Mouse (Mus musculus): ENCODE measurements around the gene Cdc42bpg. TPM values are rescaled to one million over a fixed set of nuclear protein-coding genes. Genes with fewer than 3 reads are reported as not detected.

The Cdc42bpg gene
- polyA plus RNA-seq, 1 experiment = 6.9 TPM

GRCm38 (mm10) chr19:6363411-6364240 lies 57.4 kb downstream of the Cdc42bpg start, which contains the start of gene Sf1:
Gene Sf1, plus strand, starts transcription at chr19:6363690.
- H3K4me3 ChIP-seq (ENCODE audit: insufficient read depth, low read length) = peak within 1 kb of the TSS; percentile 65
- H3K27ac ChIP-seq (ENCODE audit: insufficient read depth, low read depth, low read length) = peak within 1 kb of the TSS; percentile 98
- H3K4me1 ChIP-seq (ENCODE audit: control insufficient read depth, insufficient read depth, low read length) = peaks cover 14% of the 10 kb centered on the region
- no peak for TF ChIP-seq POLR2A (IDR thresholded peaks at IDR 0.05; ENCODE audit: borderline replicate concordance, low read depth, low read length)
- no peak for TF ChIP-seq CTCF (IDR thresholded peaks at IDR 0.05; ENCODE audit: low read depth, low read length)

- no peak for TF ChIP-seq CTCF (IDR thresholded peaks at IDR 0.05; ENCODE audit: low read depth, low read length)
- H3K27ac ChIP-seq (ENCODE audit: insufficient read depth, low read depth, low read length) = peak overlapping the region; percentile 98
- H3K4me1 ChIP-seq (ENCODE audit: control insufficient read depth, insufficient read depth, low read length) = peaks cover 17% of the 10 kb centered on the region
- peak overlapping the region; percentile 65 for H3K4me3 ChIP-seq (ENCODE audit: insufficient read depth, low read length)
Measured at GRCm38 (mm10) chr19:6364317-6364725, 58.1 kb downstream of the Cdc42bpg start.

- H3K4me3 ChIP-seq (ENCODE audit: insufficient read depth, low read length) = peak overlapping the region; percentile 65
- TF ChIP-seq CTCF (IDR thresholded peaks at IDR 0.05; ENCODE audit: low read depth, low read length) (no peak), POLR2A (IDR thresholded peaks at IDR 0.05; ENCODE audit: borderline replicate concordance, low read depth, low read length) (no peak)
- H3K27ac ChIP-seq (ENCODE audit: insufficient read depth, low read depth, low read length) = peak overlapping the region; percentile 98
- H3K4me1 ChIP-seq (ENCODE audit: control insufficient read depth, insufficient read depth, low read length) = peaks cover 18% of the 10 kb centered on the region
Measured at GRCm38 (mm10) chr19:6364842-6365241, 58.6 kb downstream of the Cdc42bpg start.

GRCm38 (mm10) chr19:6370175-6370574 lies 63.9 kb downstream of the Cdc42bpg start:
- Histone ChIP-seq H3K27ac (ENCODE audit: insufficient read depth, low read depth, low read length) (peak overlapping the region; percentile 18; the same call in 1 of the 2 replicates), H3K4me1 (ENCODE audit: control insufficient read depth, insufficient read depth, low read length) (peaks cover 21% of the 10 kb centered on the region), H3K4me3 (ENCODE audit: insufficient read depth, low read length) (no peak overlapping the region)
- TF ChIP-seq CTCF (IDR thresholded peaks at IDR 0.05; ENCODE audit: low read depth, low read length) = no peak

- no peak overlapping the region for H3K4me3 ChIP-seq (ENCODE audit: insufficient read depth, low read length)
- TF ChIP-seq POLR2A (IDR thresholded peaks at IDR 0.05; ENCODE audit: borderline replicate concordance, low read depth, low read length) (no peak), CTCF (IDR thresholded peaks at IDR 0.05; ENCODE audit: low read depth, low read length) (no peak)
- H3K27ac ChIP-seq (ENCODE audit: insufficient read depth, low read depth, low read length) = no peak overlapping the region
- H3K4me1 ChIP-seq (ENCODE audit: control insufficient read depth, insufficient read depth, low read length) = peaks cover 15% of the 10 kb centered on the region
Measured at GRCm38 (mm10) chr19:6372433-6372832, 66.2 kb downstream of the Cdc42bpg start.

GRCm38 (mm10) chr19:6373539-6374400 lies 67.5 kb downstream of the Cdc42bpg start:
- Histone ChIP-seq H3K4me3 (ENCODE audit: insufficient read depth, low read length) (no peak overlapping the region), H3K27ac (ENCODE audit: insufficient read depth, low read depth, low read length) (no peak overlapping the region), H3K4me1 (ENCODE audit: control insufficient read depth, insufficient read depth, low read length) (peaks cover 7% of the 10 kb centered on the region)
- TF ChIP-seq POLR2A (IDR thresholded peaks at IDR 0.05; ENCODE audit: borderline replicate concordance, low read depth, low read length) (no peak), CTCF (IDR thresholded peaks at IDR 0.05; ENCODE audit: low read depth, low read length) (peak; percentile 96)

GRCm38 (mm10) chr19:6374571-6374970 lies 68.3 kb downstream of the Cdc42bpg start:
- no peak for TF ChIP-seq POLR2A (IDR thresholded peaks at IDR 0.05; ENCODE audit: borderline replicate concordance, low read depth, low read length)
- no peak for TF ChIP-seq CTCF (IDR thresholded peaks at IDR 0.05; ENCODE audit: low read depth, low read length)
- H3K27ac ChIP-seq (ENCODE audit: insufficient read depth, low read depth, low read length) = no peak overlapping the region
- H3K4me3 ChIP-seq (ENCODE audit: insufficient read depth, low read length) = no peak overlapping the region
- H3K4me1 ChIP-seq (ENCODE audit: control insufficient read depth, insufficient read depth, low read length) = peaks cover 6% of the 10 kb centered on the region

Other genes starting within 250 kb of the Cdc42bpg start
- gene Mrpl49, start 248.7 kb upstream of the Cdc42bpg start, polyA plus RNA-seq (2012; ENCODE audit: insufficient read depth, insufficient read length, missing spikeins) = 24.5 and 25.9 TPM in 2 replicates
- 1,783 and 2,337 TPM in 2 replicates for gene Fau, start 248.6 kb upstream of the Cdc42bpg start, polyA plus RNA-seq (2012; ENCODE audit: insufficient read depth, insufficient read length, missing spikeins)
- gene Znhit2, start 245.3 kb upstream of the Cdc42bpg start, polyA plus RNA-seq (2012; ENCODE audit: insufficient read depth, insufficient read length, missing spikeins) = 12.8 and 16.4 TPM in 2 replicates
- gene Tm7sf2, start 238.1 kb upstream of the Cdc42bpg start, polyA plus RNA-seq (2012; ENCODE audit: insufficient read depth, insufficient read length, missing spikeins) = 8.1 and 13.7 TPM in 2 replicates
- 83.7 and 99.9 TPM in 2 replicates for gene Vps51, start 229.2 kb upstream of the Cdc42bpg start, polyA plus RNA-seq (2012; ENCODE audit: insufficient read depth, insufficient read length, missing spikeins)
- gene Tmem262, start 226.4 kb upstream of the Cdc42bpg start, polyA plus RNA-seq (2012; ENCODE audit: insufficient read depth, insufficient read length, missing spikeins) = not detected in 2 replicates
- 2.0 TPM in 1 of 2 replicates, not detected in the other for gene Gm28374, start 224.2 kb upstream of the Cdc42bpg start, polyA plus RNA-seq (2012; ENCODE audit: insufficient read depth, insufficient read length, missing spikeins)
- 38.9 and 40.5 TPM in 2 replicates for gene Zfpl1, start 221.5 kb upstream of the Cdc42bpg start, polyA plus RNA-seq (2012; ENCODE audit: insufficient read depth, insufficient read length, missing spikeins)
- 13.1 and 13.6 TPM in 2 replicates for gene Cdca5, start 221.5 kb upstream of the Cdc42bpg start, polyA plus RNA-seq (2012; ENCODE audit: insufficient read depth, insufficient read length, missing spikeins)
- gene AC131692.1, start 212.0 kb upstream of the Cdc42bpg start, polyA plus RNA-seq (2012; ENCODE audit: insufficient read depth, insufficient read length, missing spikeins) = 1.2 TPM in 1 of 2 replicates, not detected in the other
- gene Naaladl1, start 200.7 kb upstream of the Cdc42bpg start, polyA plus RNA-seq (2012; ENCODE audit: insufficient read depth, insufficient read length, missing spikeins) = 0.53 and 0.80 TPM in 2 replicates
- gene Sac3d1, start 187.8 kb upstream of the Cdc42bpg start, polyA plus RNA-seq (2012; ENCODE audit: insufficient read depth, insufficient read length, missing spikeins) = 5.6 and 6.0 TPM in 2 replicates
- gene Snx15, start 178.2 kb upstream of the Cdc42bpg start, polyA plus RNA-seq (2012; ENCODE audit: insufficient read depth, insufficient read length, missing spikeins) = 26.0 and 32.8 TPM in 2 replicates
- gene Batf2, start 165.5 kb upstream of the Cdc42bpg start, polyA plus RNA-seq (2012; ENCODE audit: insufficient read depth, insufficient read length, missing spikeins) = 6.2 and 7.9 TPM in 2 replicates
- gene Arl2, start 164.9 kb upstream of the Cdc42bpg start, polyA plus RNA-seq (2012; ENCODE audit: insufficient read depth, insufficient read length, missing spikeins) = 31.0 and 33.7 TPM in 2 replicates
- gene Majin, start 122.1 kb upstream of the Cdc42bpg start, polyA plus RNA-seq (2012; ENCODE audit: insufficient read depth, insufficient read length, missing spikeins) = 0.35 TPM in 1 of 2 replicates, not detected in the other
- not detected in 2 replicates for gene Gpha2, start 80.1 kb upstream of the Cdc42bpg start, polyA plus RNA-seq (2012; ENCODE audit: insufficient read depth, insufficient read length, missing spikeins)
- 13.7 and 15.4 TPM in 2 replicates for gene Ppp2r5b, start 70.6 kb upstream of the Cdc42bpg start, polyA plus RNA-seq (2012; ENCODE audit: insufficient read depth, insufficient read length, missing spikeins)
- gene Atg2a, start 64.8 kb upstream of the Cdc42bpg start, polyA plus RNA-seq (2012; ENCODE audit: insufficient read depth, insufficient read length, missing spikeins) = 23.9 and 27.1 TPM in 2 replicates
- gene Ehd1, start 29.7 kb upstream of the Cdc42bpg start, polyA plus RNA-seq (2012; ENCODE audit: insufficient read depth, insufficient read length, missing spikeins) = 91.9 and 96.3 TPM in 2 replicates
- 28.1 and 29.1 TPM in 2 replicates for gene Men1, start 28.5 kb downstream of the Cdc42bpg start, polyA plus RNA-seq (2012; ENCODE audit: insufficient read depth, insufficient read length, missing spikeins)
- 57.4 and 58.5 TPM in 2 replicates for gene Map4k2, start 34.7 kb downstream of the Cdc42bpg start, polyA plus RNA-seq (2012; ENCODE audit: insufficient read depth, insufficient read length, missing spikeins)
- 159 and 170 TPM in 2 replicates for gene Sf1, start 57.2 kb downstream of the Cdc42bpg start, polyA plus RNA-seq (2012; ENCODE audit: insufficient read depth, insufficient read length, missing spikeins)
- gene Pygm, start 77.9 kb downstream of the Cdc42bpg start, polyA plus RNA-seq (2012; ENCODE audit: insufficient read depth, insufficient read length, missing spikeins) = 0.97 and 2.1 TPM in 2 replicates
- gene Rasgrp2, start 92.9 kb downstream of the Cdc42bpg start, polyA plus RNA-seq (2012; ENCODE audit: insufficient read depth, insufficient read length, missing spikeins) = 5.9 and 7.7 TPM in 2 replicates
- gene Nrxn2, start 112.3 kb downstream of the Cdc42bpg start, polyA plus RNA-seq (2012; ENCODE audit: insufficient read depth, insufficient read length, missing spikeins) = not detected in 2 replicates
- gene Slc22a12, start 236.6 kb downstream of the Cdc42bpg start, polyA plus RNA-seq (2012; ENCODE audit: insufficient read depth, insufficient read length, missing spikeins) = not detected in 2 replicates